Mouse (Mus musculus) limb, embryonic 13.5 days (tissue): ENCODE data around the gene Ufc1. TPM values are rescaled to one million over a fixed set of nuclear protein-coding genes. Genes with fewer than 3 reads are reported as not detected.

ENCODE experiments used
- ATAC-seq: fragments of 200-750 bp; cut with Nextera tagmentation; 2 replicates; pipeline ENCODE4 v1.8.0; 2017; ENCODE audit warnings: low read depth, moderate number of reproducible peaks, moderate TSS enrichment; ENCODE audit not compliant: low FRiP score
- H3K27ac ChIP-seq: fragments of 300-500 bp; sonication (generic); 2 replicates; pipeline ENCODE4 v1.5.1; 2015; ENCODE audit warnings: inconsistent platforms, mild to moderate bottlenecking, moderate library complexity
- H3K27me3 ChIP-seq: fragments of 300-500 bp; sonication (generic); 2 replicates; pipeline ENCODE4 v1.6.1; 2015; ENCODE audit warnings: mild to moderate bottlenecking, inconsistent platforms
- H3K36me3 ChIP-seq: fragments of 300-500 bp; sonication (generic); 2 replicates; pipeline ENCODE4 v1.6.1; 2015; ENCODE audit warnings: inconsistent platforms, mild to moderate bottlenecking, moderate library complexity
- H3K4me1 ChIP-seq: fragments of 300-500 bp; sonication (generic); 2 replicates; pipeline ENCODE4 v1.6.1; 2015; ENCODE audit warnings: inconsistent platforms
- H3K4me2 ChIP-seq: fragments of 300-500 bp; sonication (generic); replicated peaks from 2 replicates; pipeline ENCODE4 v1.6.1; 2015; ENCODE audit warnings: inconsistent platforms, mild to moderate bottlenecking, moderate library complexity
- H3K4me3 ChIP-seq: fragments of 300-500 bp; sonication (generic); 2 replicates; pipeline ENCODE4 v1.5.1; 2015; ENCODE audit warnings: moderate library complexity, mild to moderate bottlenecking, inconsistent platforms
- H3K9ac ChIP-seq: fragments of 300-500 bp; sonication (generic); 2 replicates; pipeline ENCODE4 v1.6.1; 2015; ENCODE audit warnings: mild to moderate bottlenecking, inconsistent platforms
- H3K9me3 ChIP-seq: fragments of 300-500 bp; sonication (generic); 2 replicates; pipeline ENCODE4 v1.6.1; 2016; ENCODE audit warnings: inconsistent platforms
- WGBS: fragments of 180-500 bp; shearing (Covaris S2); methylation state at CpG from one replicate; pipeline ENCODE4 v1.1.7; 2015; 5-methylcytosine and 5-hydroxymethylcytosine counted together
- polyA plus RNA-seq: library from polyadenylated mRNA; unstranded; fragments of >200 nt; fragmentation: Nextera tagmentation; extraction: Ambion mirVana; gene quantifications from 2 replicates; pipeline ENCODE4 v1.2.1, GENCODE M21; 2015

Ufc1 gene
- polyA plus RNA-seq, 1 experiment from 2014 or later: 110 TPM

GRCm38 (mm10) chr1:171276110-171276748 is 18.6 kb downstream of the Ufc1 start:
- Histone ChIP-seq H3K9me3 (no peaks in the 10 kb centered on the region), H3K4me3 (no peak overlapping the region), H3K4me2 (no peak overlapping the region), H3K27me3 (no peaks in the 10 kb centered on the region), H3K27ac (no peak overlapping the region), H3K4me1 (peaks cover 22% of the 10 kb centered on the region), H3K9ac (no peak overlapping the region), H3K36me3 (peaks cover 77% of the 10 kb centered on the region)
- ATAC-seq: no peak
- 93% methylated on average over 14 of the region's 14 CpGs for WGBS

DNA sequence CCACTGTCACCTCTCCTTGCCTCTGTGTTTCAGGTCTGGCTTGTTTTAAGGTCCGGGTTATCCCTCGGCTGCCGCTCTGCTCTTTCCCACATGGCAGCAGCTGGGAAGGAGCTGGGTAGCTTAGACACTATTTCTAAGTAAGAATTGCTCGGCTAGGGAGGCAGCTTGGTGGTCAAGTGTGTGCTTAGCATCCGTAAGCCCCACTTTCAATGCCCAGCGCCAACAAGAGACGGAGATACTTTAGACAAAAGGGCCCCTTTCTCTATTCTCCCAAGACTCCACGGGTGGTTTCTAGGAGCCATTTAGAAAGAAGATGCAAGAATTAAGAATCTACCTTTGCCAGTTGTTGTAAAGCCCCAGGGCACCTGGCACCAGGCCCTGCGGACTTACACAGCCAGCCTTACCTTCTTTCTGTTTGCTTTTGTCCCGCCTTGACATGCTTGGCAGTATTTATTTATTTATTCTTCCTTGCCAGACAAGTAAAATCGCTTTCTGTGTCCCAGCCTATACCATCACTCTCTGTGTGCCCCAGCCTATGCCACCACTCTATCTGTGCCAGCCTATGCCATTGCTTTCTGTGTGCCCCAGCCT is 19.6 kb downstream of the Ufc1 start:
- H3K27ac ChIP-seq: no peak overlapping the region
- no peaks in the 10 kb centered on the region for H3K9me3 ChIP-seq
- peaks cover 27% of the 10 kb centered on the region for H3K4me1 ChIP-seq
- ATAC-seq: no peak
- H3K4me2 ChIP-seq: no peak overlapping the region
- H3K9ac ChIP-seq: 0 out of 2 replicates have a peak overlapping the region, but pooled peaks have one; percentile 9
- 91% methylated on average over 11 of the region's 11 CpGs for WGBS
- H3K27me3 ChIP-seq: no peaks in the 10 kb centered on the region
- H3K36me3 ChIP-seq: peaks cover 77% of the 10 kb centered on the region
- H3K4me3 ChIP-seq: no peak overlapping the region

DNA sequence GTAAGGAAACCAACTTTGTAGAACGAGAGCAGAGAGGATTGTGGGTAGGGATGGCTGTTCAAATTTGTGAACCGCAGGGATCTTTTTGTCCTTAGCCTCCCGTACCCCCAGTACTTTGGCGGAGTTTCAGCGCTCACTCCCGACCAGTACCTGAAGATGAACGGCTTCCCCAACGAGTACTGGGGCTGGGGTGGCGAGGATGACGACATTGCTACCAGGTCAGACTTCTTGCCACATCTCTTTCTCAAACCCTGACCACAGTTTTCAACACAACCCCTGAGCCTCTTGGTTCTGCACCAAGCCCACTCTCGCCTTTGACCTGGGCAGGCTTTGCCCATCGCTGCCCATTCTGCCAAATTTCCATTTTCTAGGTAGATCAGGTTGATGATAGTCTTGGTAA is 20.7 kb downstream of the Ufc1 start:
- ATAC-seq: no peak
- Histone ChIP-seq H3K9me3 (no peaks in the 10 kb centered on the region), H3K9ac (no peak overlapping the region), H3K4me3 (no peak overlapping the region), H3K36me3 (peaks cover 74% of the 10 kb centered on the region), H3K27me3 (no peaks in the 10 kb centered on the region), H3K4me1 (peaks cover 22% of the 10 kb centered on the region), H3K27ac (no peak overlapping the region), H3K4me2 (no peak overlapping the region)
- WGBS: 89% methylated on average over 12 of the region's 12 CpGs

DNA sequence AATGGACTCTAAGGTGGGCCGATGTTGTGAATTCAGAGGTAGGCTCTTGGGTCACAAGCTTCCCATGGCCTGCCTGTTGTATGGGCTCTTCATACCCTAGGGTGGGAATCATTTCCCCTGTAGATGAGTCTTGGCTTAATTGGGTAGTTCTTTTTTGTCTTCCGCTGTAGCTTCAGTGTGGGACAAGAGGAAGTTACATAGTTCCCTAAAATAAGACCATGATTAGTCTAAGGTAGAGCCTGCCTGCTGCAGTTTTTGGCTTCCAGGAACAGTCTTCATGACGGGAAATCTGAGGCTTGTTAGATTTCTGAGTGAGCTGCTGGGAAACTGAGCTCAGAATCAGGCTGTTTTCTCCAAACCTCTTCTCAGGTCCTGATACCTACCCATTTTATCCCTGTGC is 22.7 kb downstream of the Ufc1 start:
- Histone ChIP-seq H3K4me3 (0 out of 2 replicates have a peak overlapping the region, but pooled peaks have one; percentile 65), H3K27me3 (no peaks in the 10 kb centered on the region), H3K9me3 (no peaks in the 10 kb centered on the region), H3K4me2 (peak overlapping the region; percentile 96), H3K9ac (no peak overlapping the region), H3K27ac (no peak overlapping the region), H3K36me3 (peaks cover 54% of the 10 kb centered on the region), H3K4me1 (peaks cover 22% of the 10 kb centered on the region)
- no peak for ATAC-seq
- 94% methylated on average over 3 of the region's 3 CpGs for WGBS

DNA sequence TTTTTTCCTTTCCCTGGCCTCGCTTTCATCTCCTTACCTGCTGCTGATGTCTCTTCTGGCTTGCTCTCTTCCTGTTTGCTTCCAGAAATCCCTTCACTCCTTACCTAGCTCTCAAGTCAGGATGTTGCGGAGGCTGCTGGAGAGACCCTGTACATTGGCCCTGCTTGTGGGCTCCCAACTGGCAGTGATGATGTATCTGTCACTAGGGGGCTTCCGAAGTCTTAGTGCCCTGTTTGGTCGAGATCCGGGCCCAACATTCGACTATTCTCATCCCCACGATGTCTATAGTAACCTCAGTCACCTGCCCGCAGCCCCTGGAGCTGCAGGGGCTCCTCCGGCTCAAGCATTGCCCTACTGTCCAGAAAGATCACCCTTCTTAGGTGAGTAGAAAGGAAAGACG is 23.2 kb downstream of the Ufc1 start:
- no peak for ATAC-seq
- 72% methylated on average over 10 of the region's 10 CpGs for WGBS
- Histone ChIP-seq H3K9ac (no peak overlapping the region), H3K4me1 (peaks cover 22% of the 10 kb centered on the region), H3K27ac (no peak overlapping the region), H3K36me3 (peaks cover 49% of the 10 kb centered on the region), H3K4me3 (peak overlapping the region; percentile 65; the same call in 1 of the 2 replicates), H3K27me3 (no peaks in the 10 kb centered on the region), H3K4me2 (peak overlapping the region; percentile 96), H3K9me3 (no peaks in the 10 kb centered on the region)

- Histone ChIP-seq H3K36me3 (peaks cover 45% of the 10 kb centered on the region), H3K27ac (no peak overlapping the region), H3K9me3 (no peaks in the 10 kb centered on the region), H3K4me3 (peak overlapping the region; percentile 65), H3K4me1 (peaks cover 22% of the 10 kb centered on the region), H3K9ac (peak overlapping the region; percentile 75), H3K27me3 (no peaks in the 10 kb centered on the region), H3K4me2 (peak overlapping the region; percentile 96)
- 44% methylated on average over 9 of the region's 9 CpGs for WGBS
- no peak for ATAC-seq
Measured at GRCm38 (mm10) chr1:171271196-171271595, 23.6 kb downstream of the Ufc1 start.

- peak overlapping the region; percentile 65 for H3K4me3 ChIP-seq
- peak; percentile 75 for ATAC-seq
- no peaks in the 10 kb centered on the region for H3K27me3 ChIP-seq
- 0 out of 2 replicates have a peak overlapping the region, but pooled peaks have one; percentile 10 for H3K27ac ChIP-seq
- H3K9ac ChIP-seq: peak overlapping the region; percentile 75
- H3K9me3 ChIP-seq: no peaks in the 10 kb centered on the region
- peak overlapping the region; percentile 96 for H3K4me2 ChIP-seq
- H3K4me1 ChIP-seq: peaks cover 22% of the 10 kb centered on the region
- WGBS: under 1% methylated on average over 19 of the region's 19 CpGs
- peaks cover 38% of the 10 kb centered on the region for H3K36me3 ChIP-seq
Measured at GRCm38 (mm10) chr1:171270573-171270900, 24.3 kb downstream of the Ufc1 start.

- peak within 1 kb of the TSS; percentile 96 for H3K4me2 ChIP-seq
- peaks cover 22% of the 10 kb centered on the region for H3K4me1 ChIP-seq
- peak; percentile 95 for ATAC-seq
- H3K36me3 ChIP-seq: peaks cover 33% of the 10 kb centered on the region
- 3% methylated on average over 36 of the region's 36 CpGs for WGBS
- peak within 1 kb of the TSS; percentile 45; the same call in 1 of the 2 replicates for H3K27ac ChIP-seq
- peak within 1 kb of the TSS; percentile 65 for H3K4me3 ChIP-seq
- peak within 1 kb of the TSS; percentile 75 for H3K9ac ChIP-seq
- H3K9me3 ChIP-seq: no peaks in the 10 kb centered on the region
- H3K27me3 ChIP-seq: no peaks in the 10 kb centered on the region
Measured at GRCm38 (mm10) chr1:171269848-171270572, 24.8 kb downstream of the Ufc1 start, which contains the start of gene B4galt3. Gene B4galt3 (plus strand): TSS chr1:171270328.

DNA sequence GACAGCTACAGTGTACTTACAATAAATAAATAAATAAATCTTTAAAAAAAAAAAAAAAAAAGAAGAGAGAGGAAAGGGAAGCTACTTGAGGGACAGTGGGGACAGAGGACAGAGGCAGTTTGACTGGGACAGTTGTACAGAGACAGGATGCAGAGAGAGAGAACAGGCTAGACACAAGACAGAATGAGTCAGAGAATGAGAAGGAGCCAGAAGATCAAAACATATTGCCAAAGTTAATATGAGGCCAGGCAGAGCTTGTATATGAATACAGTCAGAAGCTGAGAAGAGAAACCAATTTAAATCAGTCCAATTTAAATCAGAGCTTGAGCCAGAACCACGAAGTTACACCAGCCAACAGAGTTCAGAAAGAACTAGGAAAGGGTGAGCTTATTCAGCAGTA is 26.5 kb downstream of the Ufc1 start:
- WGBS: 61% methylated on average over 1 of the region's 1 CpGs

DNA sequence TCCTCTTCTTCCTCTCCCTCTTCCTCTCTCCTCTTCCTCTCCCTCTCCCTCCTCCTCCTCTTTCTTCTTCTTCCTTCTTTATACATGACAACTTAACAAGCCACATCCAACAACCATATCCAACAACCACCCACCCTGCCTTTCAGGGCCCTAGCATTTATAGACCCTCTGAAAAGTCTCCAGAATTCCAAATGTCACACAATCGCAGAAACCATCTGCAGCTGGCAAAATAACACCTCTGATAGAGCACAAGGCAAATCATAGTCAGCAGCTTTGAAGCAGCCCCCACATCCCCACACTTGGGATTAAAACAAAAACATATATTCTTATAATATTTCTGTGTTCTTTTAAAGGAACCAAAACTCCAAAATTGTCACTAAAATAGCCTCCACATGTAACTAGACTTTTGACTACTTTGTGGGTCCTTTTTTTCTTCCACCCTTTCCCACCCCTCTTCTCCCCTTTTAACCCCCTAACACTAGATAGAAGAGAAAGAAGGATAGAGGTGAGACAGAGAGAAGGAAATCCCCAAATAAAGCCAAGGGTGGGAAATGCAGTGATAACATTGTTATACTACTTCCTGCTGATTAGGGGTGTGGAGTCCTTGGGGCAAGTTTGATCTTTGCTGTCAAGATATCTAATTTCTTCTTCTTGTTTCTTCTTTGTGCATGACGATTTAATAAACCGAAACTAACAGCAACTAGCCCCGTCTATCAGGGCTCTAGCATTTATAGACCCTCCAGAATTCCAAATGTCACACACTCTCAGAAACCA is 28.7 kb downstream of the Ufc1 start:
- no peaks in the 10 kb centered on the region for H3K36me3 ChIP-seq
- H3K27me3 ChIP-seq: no peaks in the 10 kb centered on the region
- no peak overlapping the region for H3K4me2 ChIP-seq
- ATAC-seq: no peak
- H3K4me1 ChIP-seq: peaks cover 31% of the 10 kb centered on the region
- H3K27ac ChIP-seq: no peak overlapping the region
- WGBS: 65% methylated on average over 4 of the region's 4 CpGs
- H3K9ac ChIP-seq: no peak overlapping the region
- H3K9me3 ChIP-seq: no peaks in the 10 kb centered on the region
- no peak overlapping the region for H3K4me3 ChIP-seq

More for the DNA sequence above, 26.5 kb downstream of the Ufc1 start:
- H3K4me1 ChIP-seq: peaks cover 30% of the 10 kb centered on the region
- H3K4me2 ChIP-seq: no peak overlapping the region
- H3K9me3 ChIP-seq: no peaks in the 10 kb centered on the region
- no peaks in the 10 kb centered on the region for H3K27me3 ChIP-seq
- H3K9ac ChIP-seq: no peak overlapping the region
- no peak overlapping the region for H3K27ac ChIP-seq
- no peak overlapping the region for H3K4me3 ChIP-seq
- peaks cover 16% of the 10 kb centered on the region for H3K36me3 ChIP-seq
- no peak for ATAC-seq

- Histone ChIP-seq H3K9ac (no peak overlapping the region), H3K4me2 (peak overlapping the region; percentile 58), H3K27ac (peak overlapping the region; percentile 69), H3K4me1 (peaks cover 21% of the 10 kb centered on the region), H3K4me3 (no peak overlapping the region), H3K27me3 (no peaks in the 10 kb centered on the region), H3K9me3 (no peaks in the 10 kb centered on the region), H3K36me3 (peaks cover 10% of the 10 kb centered on the region)
- WGBS: 75% methylated on average over 3 of the region's 3 CpGs
- ATAC-seq: no peak
Measured at GRCm38 (mm10) chr1:171263666-171264461, 31.0 kb downstream of the Ufc1 start.
